Mouse (Mus musculus) small intestine, adult 2 months (tissue): Measurements from ENCODE around the gene Alkbh6.

Experiments used
- CTCF ChIP-seq: fragments of 200-500 bp; IDR thresholded peaks from 2 replicates; pipeline ENCODE4 v1.5.1; 2012; ENCODE audit warnings: low read depth, mild to moderate bottlenecking, control low read depth, inconsistent platforms, low read length, moderate library complexity, mixed read lengths; ENCODE audit not compliant: insufficient replicate concordance, insufficient read length; ENCODE audit errors: extremely low read depth
- POLR2A ChIP-seq: fragments of 200-500 bp; IDR thresholded peaks from 2 replicates; pipeline ENCODE4 v1.6.1; 2012; ENCODE audit warnings: low read depth, mild to moderate bottlenecking, control low read depth, inconsistent platforms, low read length, moderate library complexity

- TF ChIP-seq CTCF (no peak), POLR2A (no peak)
Observed at GRCm38 (mm10) chr7:30363344-30363738, 54.8 kb downstream of the Alkbh6 start.
